Mouse (Mus musculus) brain, embryonic 14.5 days (tissue): Measurements from ENCODE around the gene Olfr1441.

ENCODE experiments used
- CTCF ChIP-seq: fragments of 200-500 bp; IDR thresholded peaks from 2 replicates; pipeline ENCODE4 v1.5.1; 2012; ENCODE audit warnings: inconsistent platforms, mild to moderate bottlenecking, moderate library complexity, borderline replicate concordance; ENCODE audit not compliant: insufficient read depth, insufficient read length; ENCODE audit errors: extremely low read depth
- POLR2A ChIP-seq: fragments of 200-500 bp; IDR thresholded peaks from 2 replicates; pipeline ENCODE4 v1.6.1; 2012; ENCODE audit warnings: mild to moderate bottlenecking, inconsistent platforms, borderline replicate concordance; ENCODE audit not compliant: poor library complexity, insufficient read depth, insufficient read length, severe bottlenecking; ENCODE audit errors: extremely low read depth

DNA sequence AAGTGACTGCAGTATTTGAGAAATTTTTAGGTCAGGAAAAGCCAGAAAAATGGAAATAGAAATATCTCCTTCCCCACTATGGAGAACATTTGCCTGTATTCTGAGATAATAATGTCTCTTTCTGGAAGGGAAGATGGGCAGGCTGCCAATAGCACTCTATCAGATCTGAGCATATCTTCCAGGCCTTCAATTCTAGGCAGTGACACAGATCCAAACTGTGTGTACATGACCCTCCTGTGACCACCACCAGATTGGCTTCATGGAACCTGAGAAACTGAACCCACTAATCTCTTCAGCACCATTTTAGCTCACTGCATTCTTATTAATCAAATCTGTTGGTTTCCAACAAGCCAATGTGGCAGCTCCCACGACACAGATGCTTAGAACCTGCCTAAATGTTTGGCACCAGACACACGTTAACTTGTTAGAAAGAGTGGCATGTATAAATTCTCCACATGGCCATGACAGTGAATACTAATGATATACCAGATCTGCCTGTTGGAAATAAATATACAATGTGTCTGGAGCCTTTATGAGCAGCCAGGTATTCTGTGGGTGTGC lies 42.7 kb upstream of the Olfr1441 start:
- TF ChIP-seq CTCF (no peak), POLR2A (no peak)
